Mouse (Mus musculus) thymus, postnatal 0 days (tissue): ENCODE data around the gene Pim3. TPM values are rescaled to one million over a fixed set of nuclear protein-coding genes. Genes with fewer than 3 reads are reported as not detected.

Source experiments
- DNase-seq: peaks from one replicate; pipeline ENCODE4 v3.0.0-alpha.2; 2015; ENCODE audit warnings: low spot score
- polyA plus RNA-seq: library from polyadenylated mRNA; unstranded; fragments of >200 nt; fragmentation: Nextera tagmentation; extraction: Ambion mirVana; gene quantifications from 2 replicates; pipeline ENCODE4 v1.2.1, GENCODE M21; 2015

The Pim3 gene
- polyA plus RNA-seq, 1 experiment from 2014 or later, result 40.2 TPM

GRCm38 (mm10) chr15:88876155-88877020 is 14.4 kb downstream of the Pim3 start:
- DNase-seq, result peak; percentile 78

GRCm38 (mm10) chr15:88877021-88877400 is 15.0 kb downstream of the Pim3 start:
- no peak for DNase-seq

- no peak for DNase-seq
Observed at GRCm38 (mm10) chr15:88881253-88882044, 19.5 kb downstream of the Pim3 start.

GRCm38 (mm10) chr15:88882851-88883250 is 20.9 kb downstream of the Pim3 start:
- no peak for DNase-seq

GRCm38 (mm10) chr15:88883342-88883741 is 21.4 kb downstream of the Pim3 start:
- no peak for DNase-seq

- DNase-seq, result no peak
Observed at GRCm38 (mm10) chr15:88885376-88885775, 23.4 kb downstream of the Pim3 start.

- DNase-seq, result no peak
Observed at GRCm38 (mm10) chr15:88889032-88889431, 27.0 kb downstream of the Pim3 start.

- no peak for DNase-seq
Observed at GRCm38 (mm10) chr15:88889994-88890393, 28.0 kb downstream of the Pim3 start.

- DNase-seq, result peak; percentile 46
Observed at GRCm38 (mm10) chr15:88890751-88891675, 29.0 kb downstream of the Pim3 start.

GRCm38 (mm10) chr15:88891676-88892040 is 29.7 kb downstream of the Pim3 start:
- no peak for DNase-seq

GRCm38 (mm10) chr15:88892252-88892651 is 30.3 kb downstream of the Pim3 start:
- DNase-seq, result no peak

GRCm38 (mm10) chr15:88892876-88893275 is 30.9 kb downstream of the Pim3 start:
- no peak for DNase-seq

- no peak for DNase-seq
Observed at GRCm38 (mm10) chr15:88895119-88895518, 33.1 kb downstream of the Pim3 start.

GRCm38 (mm10) chr15:88895891-88896290 is 33.9 kb downstream of the Pim3 start:
- no peak for DNase-seq

GRCm38 (mm10) chr15:88896341-88896980 is 34.5 kb downstream of the Pim3 start:
- no peak for DNase-seq

GRCm38 (mm10) chr15:88902200-88902875 is 40.4 kb downstream of the Pim3 start:
- DNase-seq, result no peak

GRCm38 (mm10) chr15:88903086-88903485 is 41.1 kb downstream of the Pim3 start:
- no peak for DNase-seq

- no peak for DNase-seq
Observed at GRCm38 (mm10) chr15:88904056-88904811, 42.2 kb downstream of the Pim3 start.

- DNase-seq, result no peak
Observed at GRCm38 (mm10) chr15:88906347-88906746, 44.4 kb downstream of the Pim3 start.

GRCm38 (mm10) chr15:88915046-88915445 is 53.1 kb downstream of the Pim3 start:
- DNase-seq, result no peak
